In genomic region chr5:108650341-108650740, GRCm38 (mm10) we compare ENCODE assay signal across 18 mouse cellular contexts. TPM values are rescaled to one million over a fixed set of nuclear protein-coding genes. Genes with fewer than 3 reads are reported as not detected.
"Had no signal": no experiment of that assay in that cellular context is flagged by ENCODE, and none has a peak within 500 bp of the region (broad histone marks: within the 10 kb centered on the region; RNA-seq: fewer than 3 reads in every experiment).

No protein-coding gene starts in this region.

- DNase-seq: kidney, postnatal 36 days; layer of hippocampus, adult 9-11 months; layer of hippocampus, postnatal 36 days; lung, adult 18-20 months; lung, postnatal 36 days; retina, postnatal 1 day; right cerebral cortex, postnatal 4 days; spleen, adult 18-20 months; thymus, adult 18-20 months; thymus, postnatal 14 days had no signal

- H3K9ac ChIP-seq: limb, embryonic 13.5 days; liver, embryonic 14.5 days; midbrain, embryonic 15.5 days; neural tube, embryonic 13.5 days had no signal

- H3K4me3 ChIP-seq: limb, embryonic 13.5 days; megakaryocyte, embryonic 14.5 days; midbrain, embryonic 15.5 days; neural tube, embryonic 13.5 days had no signal

- ATAC-seq: midbrain, embryonic 15.5 days had no signal

- H3K9me3 ChIP-seq: limb, embryonic 13.5 days; megakaryocyte, embryonic 14.5 days; midbrain, embryonic 15.5 days; neural tube, embryonic 13.5 days had no signal

- H3K4me1 ChIP-seq: limb, embryonic 13.5 days; megakaryocyte, embryonic 14.5 days; midbrain, embryonic 15.5 days; neural tube, embryonic 13.5 days had no signal

- H3K27me3 ChIP-seq: limb, embryonic 13.5 days; megakaryocyte, embryonic 14.5 days; midbrain, embryonic 15.5 days; neural tube, embryonic 13.5 days had no signal

- H3K4me2 ChIP-seq: limb, embryonic 13.5 days; midbrain, embryonic 11.5 days; midbrain, embryonic 15.5 days; neural tube, embryonic 13.5 days had no signal

- H3K27ac ChIP-seq: kidney, postnatal 0 days; limb, embryonic 13.5 days; liver, embryonic 14.5 days; midbrain, embryonic 15.5 days; neural tube, embryonic 13.5 days had no signal

RNA-seq across cellular contexts. Expression of gene Slc26a1, which starts 25.0 kb away (rescaled TPM):
- total RNA-seq: monocyte, adult 5-6 weeks had no signal
